In genomic region chr11:3843943-3844734, GRCm38 (mm10) we compare ENCODE assay signal across 24 mouse cellular contexts. TPM values are rescaled to one million over a fixed set of nuclear protein-coding genes. Genes with fewer than 3 reads are reported as not detected.
A peak's percentile ranks its signal among the peaks of the same experiment; 100 is the strongest.
DNase-seq lines count a peak whose midpoint lies in the region; ATAC-seq lines count a peak whose summit lies in the region.
"Had no signal": no experiment of that assay in that cellular context is flagged by ENCODE, and none has a peak within 500 bp of the region (broad histone marks: within the 10 kb centered on the region; RNA-seq: fewer than 3 reads in every experiment).

No protein-coding gene starts in this region.

- peak overlapping the region; percentile 76 for H3K27ac ChIP-seq in heart, embryonic 15.5 days
- H3K27ac ChIP-seq: embryonic facial prominence, embryonic 12.5 days; forebrain, embryonic 13.5 days; hindbrain, embryonic 10.5 days; kidney, postnatal 0 days; left cerebral cortex, adult 2 months; midbrain, embryonic 15.5 days; stomach, embryonic 15.5 days had no signal

- H3K9me3 ChIP-seq in heart, embryonic 15.5 days (replicated peaks), result no peaks in the 10 kb centered on the region
- H3K9me3 ChIP-seq: embryonic facial prominence, embryonic 12.5 days; forebrain, embryonic 13.5 days; hindbrain, embryonic 10.5 days; midbrain, embryonic 15.5 days; stomach, embryonic 15.5 days had no signal

- ATAC-seq in heart, embryonic 15.5 days (replicated peaks; ENCODE audit: insufficient number of reproducible peaks, insufficient read depth, low FRiP score, low read depth), result no peak
- ATAC-seq: forebrain, embryonic 13.5 days; liver, postnatal 0 days; midbrain, embryonic 15.5 days had no signal

- H3K36me3 ChIP-seq in heart, embryonic 15.5 days, result no peaks in the 10 kb centered on the region
- H3K36me3 ChIP-seq: embryonic facial prominence, embryonic 12.5 days; hindbrain, embryonic 10.5 days; midbrain, embryonic 15.5 days; stomach, embryonic 15.5 days had no signal

- peaks cover 11% of the 10 kb centered on the region for H3K4me1 ChIP-seq in heart, embryonic 15.5 days (replicated peaks)
- H3K4me1 ChIP-seq: embryonic facial prominence, embryonic 12.5 days; forebrain, embryonic 13.5 days; hindbrain, embryonic 10.5 days; midbrain, embryonic 15.5 days; stomach, embryonic 15.5 days had no signal

- H3K4me2 ChIP-seq in heart, embryonic 15.5 days, result no peak overlapping the region; the same call in 1 of the 2 replicates
- H3K4me2 ChIP-seq: embryonic facial prominence, embryonic 12.5 days; forebrain, embryonic 13.5 days; midbrain, embryonic 15.5 days; stomach, embryonic 15.5 days had no signal

- DNase-seq in heart, adult 11 months, result peak; percentile 95
- DNase-seq in heart, postnatal 25 days (ENCODE audit: low spot score), result no peak
- DNase-seq in heart, adult 8-10 months (ENCODE audit: low spot score), result peak; percentile 31
- DNase-seq in kidney, adult 18-20 months, result no peak
- DNase-seq in retina, postnatal 1 day, result no peak
- no peak for DNase-seq in gastrocnemius, postnatal 4 days (ENCODE audit: low spot score in 2 of 2)
- DNase-seq: adrenal gland, adult 2 months; gastrocnemius, postnatal 10 days; kidney, adult 11 months; left cerebral cortex, postnatal 4 days; liver, postnatal 0 days; thymus, adult 2 months had no signal

- no peak overlapping the region for H3K4me3 ChIP-seq in heart, embryonic 15.5 days
- H3K4me3 ChIP-seq: embryonic facial prominence, embryonic 12.5 days; erythroblast, embryonic 14.5 days; forebrain, embryonic 13.5 days; hindbrain, embryonic 10.5 days; left cerebral cortex, adult 2 months; megakaryocyte, embryonic 14.5 days; midbrain, embryonic 15.5 days; myocyte; stomach, embryonic 15.5 days had no signal

- intact Hi-C loops in heart, postnatal 25 days (cut with DNase I), result no loop called here

- H3K9ac ChIP-seq in heart, embryonic 15.5 days, result no peak overlapping the region
- H3K9ac ChIP-seq: embryonic facial prominence, embryonic 12.5 days; forebrain, embryonic 13.5 days; liver, postnatal 0 days; midbrain, embryonic 15.5 days; stomach, embryonic 15.5 days had no signal

- no peaks in the 10 kb centered on the region for H3K27me3 ChIP-seq in heart, embryonic 15.5 days
- H3K27me3 ChIP-seq: embryonic facial prominence, embryonic 12.5 days; forebrain, embryonic 13.5 days; midbrain, embryonic 15.5 days; stomach, embryonic 15.5 days had no signal

- 58% methylated on average over 17 of the region's 17 CpGs for WGBS in heart, embryonic 15.5 days

RNA-seq across cellular contexts. Expression of gene Osbp2, which starts 19.6 kb away (rescaled TPM):
- 10 to 100 TPM in 1 of 2 experiments, 1 to 10 TPM in 1; 9.8 to 11.4 TPM for total RNA-seq in heart, postnatal 25 days (2021)
- 10 to 100 TPM; 17.0 to 22.2 (median 20.1) TPM for total RNA-seq in heart, adult 8-10 months (2022)
- 0.89 and 1.5 TPM in 2 replicates for polyA plus RNA-seq in heart, embryonic 15.5 days (2015; fragmentation: Nextera tagmentation; extraction: Ambion mirVana)
- 1 to 10 TPM; 1.1 to 1.7 TPM for total RNA-seq in gastrocnemius, postnatal 4 days (2021)
- polyA plus RNA-seq: erythroblast, embryonic 14.5 days; liver, postnatal 0 days had no signal

RNA-seq across cellular contexts. Expression of gene 4921536K21Rik, which starts 50.8 kb away (rescaled TPM):
- total RNA-seq in heart, postnatal 25 days (2021), result under 1 TPM; 0.42 to 0.96 TPM
- total RNA-seq in heart, adult 8-10 months (2022), result under 1 TPM; 0.57 to 0.91 (median 0.60) TPM
- 0.06 and 0.21 TPM in 2 replicates for polyA plus RNA-seq in heart, embryonic 15.5 days (2015; fragmentation: Nextera tagmentation; extraction: Ambion mirVana)
- total RNA-seq in gastrocnemius, postnatal 4 days (2021), result under 1 TPM; 0.17 to 0.21 TPM
- total RNA-seq: liver, adult 2 months had no signal
- polyA plus RNA-seq: liver, adult 2 months; liver, postnatal 0 days had no signal

RNA-seq across cellular contexts. Expression of gene Dusp18, which starts 50.9 kb away (rescaled TPM):
- 10 to 100 TPM; 24.8 to 45.0 TPM for total RNA-seq in heart, postnatal 25 days (2021)
- 10 to 100 TPM; 31.5 to 52.7 (median 36.9) TPM for total RNA-seq in heart, adult 8-10 months (2022)
- 9.5 and 9.8 TPM in 2 replicates for polyA plus RNA-seq in heart, embryonic 15.5 days (2015; fragmentation: Nextera tagmentation; extraction: Ambion mirVana)
- 1 to 10 TPM; 4.3 to 4.7 TPM for total RNA-seq in gastrocnemius, postnatal 4 days (2021)
- polyA plus RNA-seq: erythroblast, embryonic 14.5 days had no signal

Comparison
In these comparisons a context has a peak if more than half of its experiments do, and no peak if none do; other contexts are left out.
1. DNase-seq: peak in heart, adult 11 months (single experiment) and heart, adult 8-10 months (single experiment); none in heart, postnatal 25 days (single experiment), kidney, adult 18-20 months (single experiment), retina, postnatal 1 day (single experiment) and gastrocnemius, postnatal 4 days (0 of 2).
2. RNA of gene Dusp18, which starts 50.9 kb away (total RNA-seq): 24.8 to 45.0 TPM in heart, postnatal 25 days and 31.5 to 52.7 TPM in heart, adult 8-10 months; 4.3 to 4.7 TPM in gastrocnemius, postnatal 4 days; every median in the first group is over 4 times any median in the second.